Mouse (Mus musculus) left cerebral cortex, postnatal 25 days (tissue): ENCODE data around the gene Gm28308. TPM values are rescaled to one million over a fixed set of nuclear protein-coding genes. Genes with fewer than 3 reads are reported as not detected.

ENCODE experiments used
- DNase-seq, 2 experiments: peaks; one replicate each; pipeline ENCODE4 v3.0.0; 2022; ENCODE audit warnings: low spot score in 2 of 2, mixed read lengths in 1 of 2
- intact Hi-C: fragments of 180-260 bp; cut with DNase I; formaldehyde crosslinking; loops from one replicate; pipeline ENCODE4 v1.15.1; 2025
- total RNA-seq, 2 experiments: library from RNA; stranded (reverse); gene quantifications; 2 replicates each; pipeline ENCODE4 v1.2.3; 2021

The Gm28308 gene
- total RNA-seq: not detected

- DNase-seq: no peak
- intact Hi-C loops: loop anchor here (5.0 kb wide), 1 partner anchor 206 kb away; no protein-coding TSS in a partner anchor
Measured at GRCm38 (mm10) chr6:52213119-52213986, at the start of gene Gm28308, which contains the start of gene Hoxa3. Gene Gm28308, minus strand, starts transcription at chr6:52213339. Gene Hoxa3, minus strand, starts transcription at chr6:52213336.

GRCm38 (mm10) chr6:52262463-52263320 lies 49.6 kb upstream of the Gm28308 start:
- intact Hi-C loops: no loop called here
- DNase-seq: no peak

DNA sequence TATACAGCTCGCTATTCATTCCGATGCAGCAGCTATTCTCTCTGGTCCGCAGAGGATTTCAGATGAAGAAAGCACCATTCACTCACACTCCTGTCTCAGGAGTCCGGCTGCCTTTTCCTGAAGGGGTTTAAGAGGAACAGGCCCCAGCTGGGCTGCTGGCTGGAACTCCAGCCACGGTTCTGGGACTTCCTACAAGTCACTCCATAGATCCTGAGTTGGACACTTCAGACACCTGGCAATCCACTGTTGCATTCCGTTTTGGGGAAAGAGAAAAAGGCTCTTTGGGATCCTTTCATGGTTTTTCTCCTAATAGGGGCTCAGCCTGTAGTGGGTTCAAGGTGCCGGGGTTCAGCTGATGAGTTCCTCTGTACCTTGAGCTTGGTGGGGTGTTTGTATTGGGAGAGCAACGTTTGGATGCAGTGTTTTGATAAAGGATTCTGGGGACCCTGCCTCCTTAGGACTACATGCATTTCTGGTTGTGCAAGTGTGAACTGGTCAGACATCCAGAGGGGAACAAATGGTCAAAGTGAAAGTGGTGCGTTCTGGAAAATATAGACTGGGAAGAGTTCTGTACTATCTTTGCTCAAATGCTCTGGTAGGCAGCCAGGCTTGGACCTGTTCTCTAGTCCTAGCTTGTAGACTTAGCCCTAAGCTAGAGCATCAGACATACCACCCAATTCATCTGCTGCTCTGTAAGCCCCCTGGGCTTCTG lies 48.8 kb upstream of the Gm28308 start:
- intact Hi-C loops: no loop called here

GRCm38 (mm10) chr6:52260654-52261575 lies 47.8 kb upstream of the Gm28308 start, which contains the start of gene Hoxa13:
Gene Hoxa13, minus strand, starts transcription at chr6:52260880.
- intact Hi-C loops: no loop called here
- DNase-seq: no peak

More for the DNA sequence above, 48.8 kb upstream of the Gm28308 start:
- no peak for DNase-seq

GRCm38 (mm10) chr6:52259811-52260261 lies 46.7 kb upstream of the Gm28308 start:
- DNase-seq: no peak
- intact Hi-C loops: loop anchor here (5.0 kb wide), 5 partner anchors 98 to 1083 kb away; partner anchors contain the start of gene Hoxa2

DNA sequence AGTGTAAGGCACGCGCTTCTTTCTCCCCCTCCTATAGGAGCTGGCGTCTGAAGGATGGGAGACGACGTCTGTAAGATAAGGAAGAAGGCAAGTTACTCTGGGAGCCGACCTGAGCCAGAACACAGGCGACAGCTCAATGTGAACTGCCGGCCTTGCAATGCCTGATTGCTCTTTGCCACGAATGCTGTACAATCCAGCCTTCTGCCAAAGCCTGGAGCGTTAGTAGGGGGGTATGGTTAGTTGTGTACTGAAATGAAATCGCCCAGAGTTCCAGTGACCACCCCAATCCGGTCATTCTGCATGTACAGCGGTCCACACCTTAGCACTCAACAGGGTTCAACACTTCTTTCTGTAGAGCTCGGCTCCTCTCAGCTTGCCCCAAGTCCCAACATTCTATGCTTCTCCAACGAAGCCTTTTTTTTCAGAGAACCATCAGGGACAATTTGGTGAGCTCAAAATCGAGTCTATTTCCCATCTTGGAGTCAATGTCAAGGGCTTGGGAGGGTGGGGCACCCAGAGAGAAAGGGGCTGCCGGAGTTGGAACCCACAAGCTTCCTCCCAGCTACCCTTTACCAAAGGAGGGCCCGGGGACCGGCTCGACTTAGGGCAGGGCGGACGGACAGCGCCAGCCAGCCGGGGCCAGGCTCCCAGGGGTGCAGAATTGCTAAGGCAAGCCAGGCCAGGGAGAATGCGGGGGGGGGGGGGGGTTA lies 46.1 kb upstream of the Gm28308 start:
- no peak for DNase-seq
- intact Hi-C loops: loop anchor here (5.0 kb wide), 5 partner anchors 97 to 1082 kb away; partner anchors contain the start of gene Hoxa2

DNA sequence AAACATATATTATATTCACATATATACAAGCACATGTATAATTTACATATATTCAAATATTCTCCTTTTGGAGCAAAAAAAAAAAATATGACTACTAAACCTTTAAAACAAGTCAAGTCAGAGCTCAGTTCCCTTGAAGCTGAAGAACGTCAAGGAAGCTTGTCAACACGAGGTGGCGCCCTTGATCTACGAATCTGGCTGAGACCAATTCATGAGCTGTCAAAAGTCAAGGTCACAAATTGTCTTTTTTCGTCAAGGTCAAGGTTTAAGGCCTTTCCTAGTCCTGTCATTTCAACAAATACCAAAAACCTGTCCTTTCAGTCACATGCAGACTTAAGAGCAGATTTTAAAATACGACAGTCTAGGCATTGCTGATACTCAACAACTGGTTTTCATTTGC lies 43.8 kb upstream of the Gm28308 start:
- peak; percentile 64 to 70 for DNase-seq
- intact Hi-C loops: loop anchor here (2.0 to 5.0 kb wide), 6 partner anchors 95 to 1080 kb away; partner anchors contain the start of gene Hoxa2

DNA sequence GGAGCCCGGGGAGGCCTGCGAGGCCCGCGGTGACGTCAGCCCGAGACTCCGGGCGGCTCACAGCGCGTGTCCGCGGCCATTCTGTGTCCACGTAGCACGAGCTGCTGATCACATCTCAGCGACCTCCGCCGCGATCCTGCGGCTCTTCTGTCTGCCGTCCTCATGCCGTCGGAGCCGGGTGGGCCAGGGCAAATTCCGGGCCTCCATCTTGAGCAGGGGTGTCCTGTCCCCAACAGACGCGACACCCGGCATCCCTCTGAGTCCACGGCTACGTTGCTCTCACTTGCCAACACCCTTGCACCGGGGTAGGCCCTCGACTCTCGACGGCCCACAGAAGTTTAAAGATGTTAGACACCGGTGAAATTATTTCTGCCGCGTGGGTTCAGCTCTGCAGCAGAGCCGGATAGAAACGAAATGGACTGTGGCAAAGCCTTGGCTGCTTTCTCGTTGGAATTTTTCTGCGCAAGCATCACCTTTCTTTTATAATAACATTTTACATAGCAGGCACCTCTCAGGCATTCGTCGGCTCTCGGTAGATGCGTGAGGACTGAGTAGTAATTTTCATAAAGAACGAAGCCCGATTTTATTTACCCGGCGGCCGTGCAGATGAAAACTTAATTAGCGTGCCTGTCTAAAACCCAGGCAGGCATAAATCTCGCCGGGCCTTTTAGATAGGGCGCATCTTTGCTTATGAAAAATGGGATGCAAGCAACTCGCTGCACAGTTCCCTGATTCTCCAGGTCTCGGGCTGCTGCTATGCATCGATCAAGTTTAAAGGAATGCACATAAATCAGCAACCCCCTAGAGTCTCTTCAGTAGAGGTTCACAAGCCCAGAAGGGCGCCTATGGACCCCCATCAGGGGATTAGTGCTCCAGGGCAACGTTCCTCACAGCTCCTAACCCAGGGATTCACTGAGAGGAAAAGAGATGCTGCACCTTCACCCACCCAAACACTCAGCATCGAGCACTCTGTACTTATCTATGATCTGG lies 40.7 kb upstream of the Gm28308 start:
- DNase-seq: no peak
- intact Hi-C loops: no loop called here

DNA sequence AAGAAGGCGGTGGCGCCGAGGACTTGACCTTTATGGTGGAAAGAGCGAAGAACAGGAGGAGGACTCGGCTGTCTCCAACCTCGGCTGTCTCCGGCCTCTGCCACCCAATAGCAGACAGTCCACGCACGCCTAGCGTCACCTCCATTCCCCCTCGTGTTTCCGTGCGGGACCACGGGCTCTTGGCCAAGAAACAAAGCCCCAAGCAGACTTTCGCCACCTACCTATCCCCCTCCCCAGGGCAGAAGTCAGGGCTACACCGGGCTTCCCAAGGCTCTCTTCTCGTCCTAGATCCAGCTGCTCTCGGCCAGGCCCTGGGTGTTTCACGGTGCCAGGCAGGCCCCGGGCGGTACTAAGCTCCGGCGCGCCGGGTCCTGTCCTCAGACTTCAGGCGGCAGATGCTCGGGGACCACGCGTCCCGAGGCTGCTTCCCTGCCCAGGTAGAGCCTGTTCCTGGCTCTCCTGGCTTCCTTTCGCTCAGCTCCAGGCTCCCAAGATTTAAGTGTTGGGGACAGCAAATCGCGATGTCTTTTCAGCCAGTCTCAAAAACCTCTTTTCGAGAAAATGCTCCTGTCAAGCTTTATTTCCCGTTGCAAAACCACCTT lies 39.7 kb upstream of the Gm28308 start:
- no peak for DNase-seq
- intact Hi-C loops: no loop called here

GRCm38 (mm10) chr6:52252016-52252774 lies 39.1 kb upstream of the Gm28308 start:
- no peak for DNase-seq
- intact Hi-C loops: no loop called here

GRCm38 (mm10) chr6:52251177-52251879 lies 38.2 kb upstream of the Gm28308 start:
- DNase-seq: no peak
- intact Hi-C loops: no loop called here

- no peak for DNase-seq
- intact Hi-C loops: no loop called here
Measured at GRCm38 (mm10) chr6:52249826-52250225, 36.7 kb upstream of the Gm28308 start.

DNA sequence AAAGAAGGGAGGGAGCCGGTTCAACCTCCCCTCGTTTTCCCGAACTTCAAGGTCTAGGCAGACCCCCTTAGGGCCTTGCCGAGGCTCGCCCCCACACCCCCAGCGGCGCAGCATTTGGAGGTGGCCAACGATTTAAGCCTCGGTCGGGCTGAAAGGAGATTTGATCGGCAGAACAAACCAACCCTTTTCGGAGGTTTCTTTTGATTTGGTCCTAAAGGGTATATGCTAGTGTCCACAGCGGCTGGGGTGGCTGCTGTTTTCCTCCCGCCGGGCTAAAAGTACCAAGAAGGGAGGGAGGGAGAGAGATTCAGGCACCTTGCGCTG lies 36.2 kb upstream of the Gm28308 start:
- intact Hi-C loops: no loop called here
- no peak for DNase-seq

DNA sequence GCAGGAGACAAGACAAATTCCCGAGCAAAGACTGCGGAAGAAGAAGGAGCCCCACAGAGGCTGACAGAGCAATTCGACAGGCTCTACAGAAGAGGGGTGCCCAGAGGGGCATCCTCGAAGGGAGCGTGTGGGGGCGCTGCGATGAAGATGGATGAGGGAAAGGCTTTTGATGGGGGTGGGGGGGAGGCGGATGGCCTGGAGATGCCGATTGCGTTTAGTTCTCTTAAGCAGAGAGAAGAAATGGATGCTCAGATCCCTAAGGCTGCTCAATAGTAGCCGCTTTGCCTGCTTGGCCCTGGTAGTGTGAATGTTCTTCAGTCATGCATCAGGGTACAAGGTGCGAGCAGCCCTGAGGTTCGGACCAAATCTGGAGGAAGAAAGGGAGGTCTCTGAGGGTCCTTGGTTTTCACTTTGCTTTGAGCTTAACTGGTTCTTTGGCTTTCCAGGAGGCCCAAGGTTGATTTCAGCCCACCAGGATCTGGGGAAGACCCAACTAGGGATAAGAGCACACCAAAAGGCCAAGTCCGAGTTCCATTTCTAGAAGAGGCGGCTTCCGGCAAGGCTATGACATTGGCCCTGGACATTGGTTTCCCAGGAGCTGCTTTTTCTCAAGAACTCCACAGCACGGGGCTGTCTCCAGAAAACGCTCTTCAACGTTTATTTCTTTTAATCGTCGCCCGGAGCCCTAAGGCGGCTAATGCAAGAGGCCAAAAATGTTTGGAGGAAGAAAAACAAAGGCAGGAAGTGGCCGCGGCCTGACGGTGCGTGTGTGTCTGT lies 35.7 kb upstream of the Gm28308 start:
- no peak for DNase-seq
- intact Hi-C loops: no loop called here
